ENCODE assay signal across 22 mouse cellular contexts in genomic region chr13:103000891-103001290, GRCm38 (mm10).
DNase-seq lines count a peak whose midpoint lies in the region; ATAC-seq and TF ChIP-seq lines count a peak whose summit lies in the region.
"Had no signal": no experiment of that assay in that cellular context is flagged by ENCODE, and none has a peak within 500 bp of the region (broad histone marks: within the 10 kb centered on the region; RNA-seq: fewer than 3 reads in every experiment).

No protein-coding gene starts in this region.

- H3K4me1 ChIP-seq in forebrain, embryonic 13.5 days = 0 out of 2 replicates have a peak, but pooled peaks cover 3% of the 10 kb centered on the region
- no peaks in the 10 kb centered on the region for H3K4me1 ChIP-seq in forebrain, embryonic 16.5 days (replicated peaks; ENCODE audit: control insufficient read depth, insufficient read depth, low read length)
- no peaks in the 10 kb centered on the region for H3K4me1 ChIP-seq in intestine, embryonic 14.5 days (replicated peaks; ENCODE audit: control insufficient read depth, insufficient read depth, low read length)
- no peaks in the 10 kb centered on the region for H3K4me1 ChIP-seq in intestine, embryonic 15.5 days (replicated peaks)
- peaks cover 7% of the 10 kb centered on the region for H3K4me1 ChIP-seq in midbrain, embryonic 16.5 days (ENCODE audit: control insufficient read depth, insufficient read depth, low read length)
- no peaks in the 10 kb centered on the region for H3K4me1 ChIP-seq in midbrain, postnatal 0 days (ENCODE audit: insufficient read depth, low read length)

- no peaks in the 10 kb centered on the region for H3K9me3 ChIP-seq in forebrain, embryonic 13.5 days (replicated peaks)
- no peaks in the 10 kb centered on the region for H3K9me3 ChIP-seq in forebrain, embryonic 16.5 days (ENCODE audit: control insufficient read depth, low read length)
- no peaks in the 10 kb centered on the region for H3K9me3 ChIP-seq in intestine, embryonic 14.5 days (ENCODE audit: control insufficient read depth, low read length)
- no peaks in the 10 kb centered on the region for H3K9me3 ChIP-seq in intestine, embryonic 15.5 days
- H3K9me3 ChIP-seq in midbrain, embryonic 16.5 days (replicated peaks; ENCODE audit: control insufficient read depth, low read length, poor library complexity, severe bottlenecking) = no peaks in the 10 kb centered on the region
- H3K9me3 ChIP-seq in midbrain, postnatal 0 days (ENCODE audit: low read length) = no peaks in the 10 kb centered on the region
- H3K9me3 ChIP-seq: embryonic facial prominence, embryonic 13.5 days; heart, embryonic 15.5 days; hindbrain, embryonic 10.5 days had no signal

- no peaks in the 10 kb centered on the region for H3K36me3 ChIP-seq in forebrain, embryonic 13.5 days (ENCODE audit: poor library complexity, severe bottlenecking)
- no peaks in the 10 kb centered on the region for H3K36me3 ChIP-seq in forebrain, embryonic 16.5 days (ENCODE audit: control insufficient read depth, insufficient read depth)
- H3K36me3 ChIP-seq in intestine, embryonic 14.5 days (ENCODE audit: control insufficient read depth, insufficient read depth, low read length) = no peaks in the 10 kb centered on the region
- H3K36me3 ChIP-seq in intestine, embryonic 15.5 days = no peaks in the 10 kb centered on the region
- H3K36me3 ChIP-seq in midbrain, embryonic 16.5 days (ENCODE audit: control insufficient read depth, insufficient read depth, low read length) = no peaks in the 10 kb centered on the region
- H3K36me3 ChIP-seq in midbrain, postnatal 0 days (ENCODE audit: insufficient read depth, low read length) = no peaks in the 10 kb centered on the region
- H3K36me3 ChIP-seq: embryonic facial prominence, embryonic 13.5 days; heart, embryonic 15.5 days; hindbrain, embryonic 10.5 days had no signal

- H3K9ac ChIP-seq in forebrain, embryonic 13.5 days = no peak overlapping the region
- H3K9ac ChIP-seq in forebrain, embryonic 16.5 days (replicated peaks; ENCODE audit: low read depth, low read length) = no peak overlapping the region
- H3K9ac ChIP-seq in intestine, embryonic 14.5 days (ENCODE audit: low read length) = no peak overlapping the region
- H3K9ac ChIP-seq in intestine, embryonic 15.5 days = no peak overlapping the region
- no peak overlapping the region for H3K9ac ChIP-seq in midbrain, embryonic 16.5 days (ENCODE audit: low read depth, low read length)
- no peak overlapping the region for H3K9ac ChIP-seq in midbrain, postnatal 0 days (replicated peaks; ENCODE audit: low read length, poor library complexity, severe bottlenecking)
- H3K9ac ChIP-seq: embryonic facial prominence, embryonic 13.5 days; heart, embryonic 15.5 days; hindbrain, embryonic 14.5 days had no signal

- no peak overlapping the region for H3K4me3 ChIP-seq in forebrain, embryonic 13.5 days
- H3K4me3 ChIP-seq in forebrain, embryonic 16.5 days (replicated peaks; ENCODE audit: low read length) = no peak overlapping the region
- no peak overlapping the region for H3K4me3 ChIP-seq in intestine, embryonic 14.5 days (ENCODE audit: low read depth, low read length)
- H3K4me3 ChIP-seq in intestine, embryonic 15.5 days (replicated peaks) = no peak overlapping the region
- H3K4me3 ChIP-seq in midbrain, embryonic 16.5 days (ENCODE audit: low read depth, low read length) = no peak overlapping the region
- no peak overlapping the region for H3K4me3 ChIP-seq in midbrain, postnatal 0 days (ENCODE audit: low read depth, low read length)
- H3K4me3 ChIP-seq: embryonic facial prominence, embryonic 13.5 days; heart, adult 2 months; heart, embryonic 15.5 days; hindbrain, embryonic 10.5 days had no signal

- ATAC-seq in forebrain, embryonic 13.5 days = peak; percentile 61; the same call in 1 of the 2 replicates
- no peak for ATAC-seq in forebrain, embryonic 16.5 days
- no peak for ATAC-seq in intestine, embryonic 14.5 days (replicated peaks; ENCODE audit: low FRiP score, low TSS enrichment, low read depth)
- ATAC-seq in intestine, embryonic 15.5 days = no peak
- ATAC-seq in midbrain, embryonic 16.5 days = peak; percentile 68; the same call in 1 of the 2 replicates
- ATAC-seq in midbrain, postnatal 0 days (ENCODE audit: low FRiP score) = no peak
- no peak for ATAC-seq in megakaryocyte, adult 5-6 weeks (ENCODE audit: poor library complexity, severe bottlenecking)
- ATAC-seq: activated CD4-positive, CD25-positive, alpha-beta regulatory T cell, adult 4 months; intestine, postnatal 0 days had no signal

- TF ChIP-seq CTCF in midbrain, postnatal 0 days (IDR thresholded peaks at IDR 0.05) = no peak

- peak; percentile 37 for DNase-seq in intestine, embryonic 14.5 days (ENCODE audit: low spot score)
- DNase-seq in midbrain, postnatal 0 days (ENCODE audit: low spot score) = no peak
- DNase-seq: adrenal gland, adult 2 months; adrenal gland, postnatal 25 days; cerebellum, adult 18-20 months; cerebellum, adult 9-11 months; cerebellum, postnatal 36 days; gastrocnemius, postnatal 10 days; heart, adult 2 months; heart, postnatal 14 days had no signal

- WGBS in forebrain, embryonic 13.5 days = 14% methylated on average over 7 of the region's 7 CpGs
- 12% methylated on average over 7 of the region's 7 CpGs for WGBS in forebrain, embryonic 16.5 days
- 74% methylated on average over 7 of the region's 7 CpGs for WGBS in intestine, embryonic 14.5 days
- WGBS in intestine, embryonic 15.5 days = 73% methylated on average over 7 of the region's 7 CpGs
- WGBS in midbrain, embryonic 16.5 days = 18% methylated on average over 7 of the region's 7 CpGs
- 26% methylated on average over 7 of the region's 7 CpGs for WGBS in midbrain, postnatal 0 days

- H3K27ac ChIP-seq in forebrain, embryonic 13.5 days = no peak overlapping the region
- no peak overlapping the region for H3K27ac ChIP-seq in forebrain, embryonic 16.5 days (ENCODE audit: low read length)
- H3K27ac ChIP-seq in intestine, embryonic 14.5 days (ENCODE audit: low read depth) = no peak overlapping the region
- H3K27ac ChIP-seq in intestine, embryonic 15.5 days = no peak overlapping the region
- no peak overlapping the region for H3K27ac ChIP-seq in midbrain, embryonic 16.5 days (ENCODE audit: low read length)
- H3K27ac ChIP-seq in midbrain, postnatal 0 days (ENCODE audit: low read depth, low read length) = no peak overlapping the region
- H3K27ac ChIP-seq: embryonic facial prominence, embryonic 13.5 days; heart, adult 2 months; heart, embryonic 15.5 days; hindbrain, embryonic 10.5 days; hindbrain, embryonic 14.5 days had no signal

- no peaks in the 10 kb centered on the region for H3K27me3 ChIP-seq in forebrain, embryonic 13.5 days
- H3K27me3 ChIP-seq in forebrain, embryonic 16.5 days (replicated peaks; ENCODE audit: control insufficient read depth, insufficient read depth, low read length) = no peaks in the 10 kb centered on the region
- no peaks in the 10 kb centered on the region for H3K27me3 ChIP-seq in intestine, embryonic 14.5 days (replicated peaks; ENCODE audit: control insufficient read depth, insufficient read depth, low read length)
- no peaks in the 10 kb centered on the region for H3K27me3 ChIP-seq in intestine, embryonic 15.5 days (replicated peaks)
- H3K27me3 ChIP-seq in midbrain, embryonic 16.5 days (ENCODE audit: control insufficient read depth, insufficient read depth, low read depth, low read length) = no peaks in the 10 kb centered on the region
- no peaks in the 10 kb centered on the region for H3K27me3 ChIP-seq in midbrain, postnatal 0 days (ENCODE audit: insufficient read depth, low read length)
- H3K27me3 ChIP-seq: embryonic facial prominence, embryonic 13.5 days; heart, embryonic 15.5 days had no signal

- H3K4me2 ChIP-seq in forebrain, embryonic 13.5 days = no peak overlapping the region
- no peak overlapping the region for H3K4me2 ChIP-seq in forebrain, embryonic 16.5 days (ENCODE audit: low read length)
- H3K4me2 ChIP-seq in intestine, embryonic 14.5 days (ENCODE audit: low read length) = no peak overlapping the region
- H3K4me2 ChIP-seq in intestine, embryonic 15.5 days (replicated peaks) = no peak overlapping the region
- H3K4me2 ChIP-seq in midbrain, embryonic 16.5 days (ENCODE audit: low read length) = no peak overlapping the region
- no peak overlapping the region for H3K4me2 ChIP-seq in midbrain, postnatal 0 days (ENCODE audit: low read depth, low read length, poor library complexity, severe bottlenecking)
- H3K4me2 ChIP-seq: embryonic facial prominence, embryonic 13.5 days; heart, embryonic 11.5 days; heart, embryonic 15.5 days; hindbrain, embryonic 14.5 days had no signal

Comparison
In these comparisons a context has a peak if more than half of its experiments do, and no peak if none do; other contexts are left out.
1. ATAC-seq: peak in forebrain, embryonic 13.5 days (single experiment) and midbrain, embryonic 16.5 days (single experiment); none in forebrain, embryonic 16.5 days (single experiment), intestine, embryonic 14.5 days (single experiment), intestine, embryonic 15.5 days (single experiment), midbrain, postnatal 0 days (single experiment) and megakaryocyte, adult 5-6 weeks (single experiment).